Mouse (Mus musculus) intestine, embryonic 14.5 days (tissue): ENCODE data around the gene Myh2. TPM values are rescaled to one million over a fixed set of nuclear protein-coding genes. Genes with fewer than 3 reads are reported as not detected.

Experiments used
- ATAC-seq: fragments of 200-750 bp; cut with Nextera tagmentation; replicated peaks from 2 replicates; pipeline ENCODE4 v1.8.0; 2017; ENCODE audit warnings: low read depth, moderate number of reproducible peaks, moderate TSS enrichment, moderate library complexity; ENCODE audit not compliant: low FRiP score, low TSS enrichment
- DNase-seq: peaks from one replicate; pipeline ENCODE4 v3.0.0-alpha.2; 2018; ENCODE audit warnings: low spot score
- H3K27ac ChIP-seq: fragments of 300-500 bp; sonication (generic); 2 replicates; pipeline ENCODE4 v1.5.1; 2014; ENCODE audit warnings: low read depth, mild to moderate bottlenecking, control low read depth
- H3K27me3 ChIP-seq: fragments of 300-500 bp; sonication (generic); replicated peaks from 2 replicates; pipeline ENCODE4 v1.6.1; 2014; ENCODE audit warnings: low read length, control low read depth; ENCODE audit not compliant: control insufficient read depth, insufficient read depth
- H3K36me3 ChIP-seq: fragments of 300-500 bp; sonication (generic); 2 replicates; pipeline ENCODE4 v1.6.1; 2014; ENCODE audit warnings: low read length, control low read depth; ENCODE audit not compliant: control insufficient read depth, insufficient read depth
- H3K4me1 ChIP-seq: fragments of 300-500 bp; sonication (generic); replicated peaks from 2 replicates; pipeline ENCODE4 v1.6.1; 2014; ENCODE audit warnings: low read length, control low read depth, mixed read lengths; ENCODE audit not compliant: control insufficient read depth, insufficient read depth
- H3K4me2 ChIP-seq: fragments of 300-500 bp; sonication (generic); 2 replicates; pipeline ENCODE4 v1.6.1; 2014; ENCODE audit warnings: low read length
- H3K4me3 ChIP-seq: fragments of 300-500 bp; sonication (generic); 2 replicates; pipeline ENCODE4 v1.5.1; 2014; ENCODE audit warnings: low read depth, low read length, control low read depth, mixed read lengths
- H3K9ac ChIP-seq: fragments of 300-500 bp; sonication (generic); 2 replicates; pipeline ENCODE4 v1.6.1; 2014; ENCODE audit warnings: mild to moderate bottlenecking, low read length
- H3K9me3 ChIP-seq: fragments of 300-500 bp; sonication (generic); 2 replicates; pipeline ENCODE4 v1.6.1; 2016; ENCODE audit warnings: low read length, control low read depth; ENCODE audit not compliant: control insufficient read depth
- WGBS: fragments of 180-500 bp; shearing (Covaris S2); extraction: QIAGEN DNeasy Blood & Tissue Kit; methylation state at CpG from one replicate; pipeline ENCODE4 v1.1.7; 2014; 5-methylcytosine and 5-hydroxymethylcytosine counted together
- polyA plus RNA-seq: library from polyadenylated mRNA; unstranded; fragments of >200 nt; fragmentation: Nextera tagmentation; extraction: Ambion mirVana; gene quantifications from 2 replicates; pipeline ENCODE4 v1.2.1, GENCODE M21; 2014

The Myh2 gene
- polyA plus RNA-seq, 1 experiment from 2014 or later, result 0.05 TPM

GRCm38 (mm10) chr11:67237481-67238079, 66.8 kb downstream of the Myh2 start, which contains the start of gene Myh4:
Gene Myh4 (plus strand): TSS chr11:67238029.
- H3K36me3 ChIP-seq, result no peaks in the 10 kb centered on the region
- no peak within 1 kb of the TSS for H3K9ac ChIP-seq
- H3K27me3 ChIP-seq, result no peaks in the 10 kb centered on the region
- H3K27ac ChIP-seq, result no peak within 1 kb of the TSS
- peaks cover 1% of the 10 kb centered on the region; the same call in 1 of the 2 replicates for H3K9me3 ChIP-seq
- DNase-seq (no peak), ATAC-seq (no peak)
- H3K4me1 ChIP-seq, result no peaks in the 10 kb centered on the region
- whole genome bisulfite sequencing, result 82% methylated on average over 5 of the region's 5 CpGs
- no peak within 1 kb of the TSS for H3K4me2 ChIP-seq
- no peak within 1 kb of the TSS for H3K4me3 ChIP-seq

DNA sequence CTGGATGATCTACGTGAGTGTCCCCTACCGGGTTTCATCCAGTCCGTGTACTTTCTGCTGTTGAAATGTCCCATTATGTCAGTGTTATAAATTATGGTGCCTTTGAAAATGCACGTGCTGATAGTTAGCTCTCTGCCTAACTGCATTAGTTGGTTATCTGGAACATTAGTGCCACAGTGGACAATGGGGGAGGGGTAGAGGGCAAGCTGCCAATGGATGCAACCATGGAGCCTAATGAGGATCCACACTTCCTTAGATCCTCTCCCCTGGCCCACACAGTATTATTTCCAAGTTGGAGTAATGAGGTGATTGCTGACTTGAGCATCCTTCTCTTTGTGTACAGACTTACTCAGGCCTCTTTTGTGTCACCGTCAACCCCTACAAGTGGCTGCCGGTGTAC, 70.2 kb downstream of the Myh2 start:
- no peak overlapping the region for H3K27ac ChIP-seq
- H3K27me3 ChIP-seq, result no peaks in the 10 kb centered on the region
- H3K36me3 ChIP-seq, result no peaks in the 10 kb centered on the region
- no peaks in the 10 kb centered on the region for H3K9me3 ChIP-seq
- no peak for DNase-seq
- no peak for ATAC-seq
- H3K9ac ChIP-seq, result no peak overlapping the region
- 81% methylated on average over 6 of the region's 6 CpGs for WGBS
- H3K4me3 ChIP-seq, result no peak overlapping the region
- H3K4me2 ChIP-seq, result no peak overlapping the region
- no peaks in the 10 kb centered on the region; the same call in 1 of the 2 replicates for H3K4me1 ChIP-seq

Other genes with a start within 250 kb of the Myh2 start
- gene Tmem238l, start 214.4 kb upstream of the Myh2 start, polyA plus RNA-seq, result 0.67 and 0.68 TPM in 2 replicates
- 1.1 and 1.2 TPM in 2 replicates for gene Tmem220, start 145.9 kb upstream of the Myh2 start, polyA plus RNA-seq
- 25.3 and 28.2 TPM in 2 replicates for gene Adprm, start 118.4 kb upstream of the Myh2 start, polyA plus RNA-seq
- 18.1 and 20.4 TPM in 2 replicates for gene Sco1, start 118.4 kb upstream of the Myh2 start, polyA plus RNA-seq
- 0.30 and 0.46 TPM in 2 replicates for gene Myh3, start 92.7 kb upstream of the Myh2 start, polyA plus RNA-seq
- gene Myh1, start 29.0 kb downstream of the Myh2 start, polyA plus RNA-seq, result 0.05 TPM in 1 of 2 replicates, not detected in the other
- 0.09 TPM in 1 of 2 replicates, not detected in the other for gene Myh4, start 67.0 kb downstream of the Myh2 start, polyA plus RNA-seq
- 0.38 and 0.39 TPM in 2 replicates for gene Myh8, start 106.1 kb downstream of the Myh2 start, polyA plus RNA-seq
- not detected in 2 replicates for gene Myh13, start 150.6 kb downstream of the Myh2 start, polyA plus RNA-seq